Mouse (Mus musculus): ENCODE measurements at regions not wholly inside any gene's neighbourhood (a gene's known extent, or its start where the extent isn't known, plus 50 kb on each side); places are given as distances from the start of the nearest gene placed in this dataset.
"Not testable (repeated sequence)": the region's sequence is repeated elsewhere in the genome, so short reads cannot be mapped to it uniquely, and the experiment has no call there.

- DNase-seq: no peak
- intact Hi-C loops (cut with DNase I): no loop called here
Measured at GRCm38 (mm10) chr7:58310096-58310495, 345.9 kb upstream of the Atp10a start.

- DNase-seq: no peak
- intact Hi-C loops (cut with DNase I): no loop called here
Measured at GRCm38 (mm10) chr7:58322381-58322780, 333.6 kb upstream of the Atp10a start.

DNA sequence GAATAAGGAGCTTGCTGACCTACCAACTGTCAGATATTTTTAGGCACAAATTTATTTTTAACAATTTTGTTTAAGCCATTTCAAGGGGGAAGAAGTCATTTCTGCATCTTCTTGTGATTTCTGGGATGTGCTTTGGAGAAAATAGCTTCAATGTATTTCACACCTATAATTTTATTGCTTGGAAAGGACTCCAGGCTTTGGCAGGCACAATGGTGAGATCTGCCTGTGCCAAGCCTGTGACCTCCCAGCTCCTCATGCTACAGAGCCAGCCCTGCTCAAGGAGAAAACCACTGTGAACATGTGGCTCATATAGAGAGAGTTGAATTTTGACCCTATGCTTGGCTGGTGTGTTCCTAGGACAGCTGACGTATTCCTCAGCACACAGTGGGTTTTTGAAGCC lies 288.6 kb upstream of the Atp10a start:
- intact Hi-C loops (cut with DNase I): no loop called here
- DNase-seq: no peak

DNA sequence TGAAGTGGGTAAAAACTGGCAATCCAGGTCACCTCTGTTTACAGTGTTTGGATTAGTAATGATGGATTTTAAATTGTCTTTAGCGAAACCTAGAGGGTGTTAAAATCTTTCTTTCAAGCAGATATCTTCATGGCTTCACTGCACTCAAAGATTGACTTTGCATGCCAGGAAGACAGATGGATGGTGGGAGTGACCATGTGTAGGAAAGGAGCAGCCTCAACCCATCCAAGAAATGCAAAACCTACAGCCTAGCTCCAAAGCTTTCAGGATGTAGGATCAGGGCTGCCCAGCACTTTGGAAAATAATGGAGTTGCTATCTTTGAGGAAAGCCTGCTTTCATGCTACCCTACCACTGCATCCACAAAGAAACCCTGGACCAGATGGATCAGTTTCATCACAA lies 272.6 kb upstream of the Atp10a start:
- no peak for DNase-seq
- intact Hi-C loops (cut with DNase I): no loop called here

- DNase-seq: no peak
- intact Hi-C loops (cut with DNase I): no loop called here
Measured at GRCm38 (mm10) chr7:58388326-58388725, 267.6 kb upstream of the Atp10a start.

DNA sequence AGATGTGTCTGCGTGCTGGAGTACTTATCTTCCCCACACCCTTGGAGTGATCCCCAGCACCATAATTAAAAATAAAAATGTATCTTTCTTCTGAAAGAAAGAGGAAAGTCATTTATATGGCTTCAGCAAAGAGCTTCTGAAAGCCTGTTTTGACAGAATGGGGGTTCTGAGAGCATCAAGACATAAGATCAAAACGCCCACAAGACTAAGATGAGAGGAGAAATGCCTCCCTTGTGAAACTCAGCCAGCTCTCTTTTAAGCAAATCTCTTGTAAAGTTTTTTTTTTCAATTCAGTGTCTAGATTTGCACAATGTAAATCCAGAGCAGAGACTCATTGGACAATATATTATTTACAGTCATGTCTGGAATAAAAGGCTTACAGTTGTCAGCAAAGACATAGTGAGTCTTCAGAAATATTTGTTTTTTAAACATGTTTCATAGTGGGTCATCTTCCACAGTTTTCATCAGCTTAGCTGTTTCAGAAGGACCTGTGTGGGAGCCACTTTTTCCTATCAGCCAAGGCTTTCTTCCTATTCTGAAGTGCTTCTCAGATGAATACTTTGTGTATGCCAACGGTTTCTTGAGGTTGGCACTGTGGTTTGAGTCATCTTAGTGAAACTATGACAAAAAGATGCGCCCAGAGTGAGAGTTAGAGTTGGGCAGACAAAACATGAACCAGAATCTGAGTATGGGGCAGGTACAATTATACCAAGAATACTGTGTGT lies 263.4 kb upstream of the Atp10a start:
- intact Hi-C loops (cut with DNase I): loop anchor here (10.0 kb wide), 1 partner anchor 798 kb away; no protein-coding TSS in a partner anchor
- no peak for DNase-seq

DNA sequence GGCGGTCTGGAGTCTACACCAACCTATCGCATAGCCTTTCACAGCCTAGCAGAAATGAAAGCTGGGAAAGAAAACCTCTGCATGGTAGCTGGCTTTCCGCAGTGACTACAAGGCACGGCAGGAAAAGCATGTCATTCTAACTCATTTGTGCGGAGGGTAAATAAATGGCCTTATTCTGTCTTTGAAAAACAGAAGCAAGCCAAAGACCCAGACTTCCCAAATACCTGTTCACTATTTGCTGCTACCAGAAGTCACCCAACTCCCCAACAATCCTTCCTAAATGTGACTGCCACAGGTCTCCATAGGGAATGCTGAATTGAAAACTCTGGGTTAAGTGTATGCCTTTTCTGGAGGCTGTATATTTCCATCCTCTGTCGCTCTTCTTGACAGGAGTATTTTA lies 258.0 kb upstream of the Atp10a start:
- intact Hi-C loops (cut with DNase I): loop anchor here (5.0 to 10.0 kb wide), 2 partner anchors 803 to 886 kb away; partner anchors contain the start of gene Gabra5
- DNase-seq: no peak

DNA sequence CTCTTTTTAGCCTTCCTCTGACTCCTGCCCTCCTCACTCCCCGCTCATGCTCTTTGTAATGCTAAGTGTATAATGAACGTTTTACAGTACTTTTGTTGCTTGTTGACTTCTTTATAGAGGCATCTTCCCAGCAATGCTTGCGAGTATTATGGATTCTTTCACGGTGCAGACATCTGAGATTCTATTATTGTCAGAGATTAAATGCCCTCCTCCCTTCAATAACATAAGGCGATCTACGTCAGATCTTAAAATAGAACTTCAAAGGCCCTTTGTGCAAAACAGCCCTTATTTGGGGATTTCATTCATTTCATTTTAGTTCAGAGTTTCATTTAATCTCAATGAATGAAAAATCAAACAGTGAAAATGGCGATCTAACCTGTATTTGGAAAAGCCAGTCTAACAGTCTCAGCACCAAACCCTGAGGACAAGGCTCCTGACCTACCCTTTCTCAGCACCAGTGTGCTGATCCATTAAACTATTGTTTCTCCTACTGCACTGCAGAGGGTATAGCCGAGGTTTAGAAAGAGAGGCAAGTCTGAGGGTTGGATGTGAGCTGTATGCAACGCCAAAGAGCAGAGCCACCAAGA lies 257.3 kb upstream of the Atp10a start:
- intact Hi-C loops (cut with DNase I): loop anchor here (5.0 to 10.0 kb wide), 2 partner anchors 804 to 886 kb away; partner anchors contain the start of gene Gabra5
- DNase-seq: no peak

DNA sequence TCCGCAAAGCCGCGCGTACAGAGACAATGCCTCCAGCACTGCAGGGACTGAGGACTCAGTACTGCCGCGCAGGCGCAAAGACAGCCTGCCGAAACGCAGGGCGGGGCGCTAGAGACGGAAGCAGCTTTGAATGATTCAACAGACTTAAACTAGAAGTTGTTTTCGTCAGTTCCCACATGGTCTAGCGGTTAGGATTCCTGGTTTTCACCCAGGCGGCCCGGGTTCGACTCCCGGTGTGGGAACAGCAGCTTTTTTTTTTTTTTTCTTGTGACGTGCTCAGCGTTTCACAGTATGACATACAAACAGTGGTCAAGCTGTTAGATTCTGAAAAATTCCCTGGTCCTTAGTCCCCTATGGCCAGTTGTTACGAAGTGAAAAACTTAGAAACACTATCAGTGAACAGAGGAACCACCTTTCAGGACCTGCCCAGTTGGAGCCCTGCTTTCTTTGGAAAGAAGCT lies 256.8 kb upstream of the Atp10a start:
- intact Hi-C loops (cut with DNase I): loop anchor here (5.0 to 10.0 kb wide), 2 partner anchors 804 to 887 kb away; partner anchors contain the start of gene Gabra5
- peak; percentile 95 for DNase-seq

DNA sequence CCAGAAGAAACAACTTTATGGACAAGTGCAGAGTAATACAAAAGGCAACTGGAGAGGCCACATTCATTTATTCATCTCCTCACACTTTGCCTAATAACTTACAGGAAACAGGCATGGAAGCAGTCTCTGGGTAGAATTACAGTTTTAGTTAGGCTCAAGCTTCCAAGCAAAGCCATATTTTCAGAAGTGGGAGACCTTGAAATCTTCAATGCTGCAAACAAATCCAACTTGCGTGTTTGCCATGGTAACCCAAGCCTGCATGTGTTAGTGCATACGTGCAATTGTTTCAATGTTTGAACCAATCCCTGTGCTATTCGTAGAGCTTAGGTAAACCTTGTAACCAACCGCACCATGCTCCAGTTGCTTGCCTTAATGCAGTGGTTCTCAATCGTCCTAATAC lies 256.3 kb upstream of the Atp10a start:
- intact Hi-C loops (cut with DNase I): loop anchor here (5.0 to 10.0 kb wide), 3 partner anchors 445 to 887 kb away; partner anchors contain the start of gene Gabra5
- no peak for DNase-seq

- intact Hi-C loops (cut with DNase I): loop anchor here (10.0 kb wide), 1 partner anchor 444 kb away; no protein-coding TSS in a partner anchor
- no peak for DNase-seq
Measured at GRCm38 (mm10) chr7:58400594-58400993, 255.4 kb upstream of the Atp10a start.

DNA sequence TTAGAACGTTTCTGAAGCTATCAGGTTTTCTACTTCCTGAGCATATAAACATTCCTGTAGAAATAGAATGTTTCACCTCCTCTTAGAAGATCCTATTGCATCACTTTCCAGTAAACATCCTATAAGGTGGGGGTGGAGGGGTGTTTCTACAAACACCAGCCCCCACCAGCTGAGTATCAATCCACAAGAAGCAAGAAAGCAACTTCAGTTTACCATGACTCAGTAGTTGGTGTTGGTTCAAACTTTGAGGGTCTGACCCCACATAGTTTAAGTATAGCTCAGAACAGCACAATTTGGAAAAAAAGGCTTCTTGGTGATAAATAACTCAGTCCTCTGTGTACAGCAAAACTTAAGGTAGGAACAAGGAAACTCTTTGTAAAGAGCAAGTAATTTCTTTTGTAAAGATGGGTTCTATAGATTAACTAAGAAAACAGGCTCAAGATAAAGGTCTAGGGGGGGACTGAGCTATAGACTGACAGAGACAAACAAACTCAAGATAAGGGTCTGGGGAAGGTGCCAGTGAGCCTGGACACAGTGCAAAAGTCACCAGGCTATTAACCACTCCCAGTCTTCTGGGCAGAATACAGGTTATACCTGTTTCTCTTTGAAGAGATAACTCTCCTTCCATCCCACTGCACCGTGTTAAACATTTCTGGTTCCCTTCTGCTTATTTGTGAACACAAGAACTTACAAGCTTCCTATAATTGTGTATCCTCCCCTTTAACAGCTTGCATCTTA lies 218.9 kb upstream of the Atp10a start:
- no peak for DNase-seq
- intact Hi-C loops (cut with DNase I): no loop called here

- DNase-seq: no peak
- intact Hi-C loops (cut with DNase I): no loop called here
Measured at GRCm38 (mm10) chr7:58442535-58443184, 213.3 kb upstream of the Atp10a start.

DNA sequence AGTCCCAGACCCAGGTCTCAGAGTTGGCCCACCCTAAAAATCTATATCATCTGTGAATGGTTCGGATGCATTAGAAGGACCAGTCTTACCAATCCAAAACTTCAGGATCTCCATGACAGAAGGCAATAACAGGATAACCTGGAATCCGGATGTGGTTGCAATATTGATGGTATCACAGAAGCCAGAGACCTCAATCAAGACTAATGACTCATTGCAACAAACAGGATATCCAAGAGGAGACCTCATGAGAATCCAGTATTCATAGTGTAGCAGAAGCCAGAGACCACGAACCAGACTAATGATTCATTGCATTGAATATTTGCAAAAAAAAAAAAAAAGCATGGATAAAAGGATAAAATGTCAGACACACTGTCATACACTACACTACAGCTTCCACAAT lies 212.7 kb upstream of the Atp10a start:
- DNase-seq: no peak
- intact Hi-C loops (cut with DNase I): no loop called here

- intact Hi-C loops (cut with DNase I): no loop called here
- no peak for DNase-seq
Measured at GRCm38 (mm10) chr7:58445781-58446180, 210.2 kb upstream of the Atp10a start.

GRCm38 (mm10) chr7:58446261-58446660 lies 209.7 kb upstream of the Atp10a start:
- intact Hi-C loops (cut with DNase I): no loop called here
- DNase-seq: no peak

GRCm38 (mm10) chr7:58448727-58449126 lies 207.2 kb upstream of the Atp10a start:
- intact Hi-C loops (cut with DNase I): no loop called here
- DNase-seq: no peak

GRCm38 (mm10) chr7:58451981-58452380 lies 204.0 kb upstream of the Atp10a start:
- intact Hi-C loops (cut with DNase I): no loop called here
- DNase-seq: no peak

- intact Hi-C loops (cut with DNase I); DNase-seq: not testable (repeated sequence)
Measured at GRCm38 (mm10) chr7:58458146-58458545, 197.8 kb upstream of the Atp10a start.

- DNase-seq: no peak
- intact Hi-C loops (cut with DNase I): no loop called here
Measured at GRCm38 (mm10) chr7:58460939-58461338, 195.0 kb upstream of the Atp10a start.

DNA sequence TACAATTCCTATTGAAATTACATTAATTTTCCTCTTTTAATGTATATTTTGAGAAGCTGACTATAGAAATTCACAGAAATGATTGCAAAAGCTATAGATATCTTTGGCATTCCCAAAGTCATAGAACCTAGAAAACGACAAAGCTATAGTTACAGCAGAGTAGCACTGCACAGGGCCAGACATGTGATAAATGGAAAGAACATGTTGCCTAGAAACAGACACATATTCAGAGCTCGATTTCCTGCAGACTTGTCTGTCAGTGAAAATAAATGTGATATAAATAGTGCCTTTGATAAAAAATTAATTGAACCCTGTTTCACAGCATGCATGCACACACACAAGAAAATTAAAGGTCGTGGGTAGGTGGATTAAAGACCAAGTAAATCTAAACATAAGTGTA lies 182.8 kb upstream of the Atp10a start:
- intact Hi-C loops (cut with DNase I): no loop called here
- no peak for DNase-seq

Data from left cerebral cortex, postnatal 4 days (tissue).